Mouse (Mus musculus): ENCODE data around the gene A4gnt. TPM values are rescaled to one million over a fixed set of nuclear protein-coding genes. Genes with fewer than 3 reads are reported as not detected.

The A4gnt gene
- polyA plus RNA-seq, 1 experiment from 2014 or later, result not detected

Other genes starting within 250 kb of the A4gnt start
- gene Mras, start 175.1 kb upstream of the A4gnt start, polyA plus RNA-seq (2014; fragmentation: Nextera tagmentation; extraction: Ambion mirVana), result 43.4 and 57.9 TPM in 2 replicates
- gene Nme9, start 161.0 kb upstream of the A4gnt start, polyA plus RNA-seq (2014; fragmentation: Nextera tagmentation; extraction: Ambion mirVana), result not detected in 2 replicates
- 86.4 and 88.8 TPM in 2 replicates for gene Armc8, start 43.6 kb upstream of the A4gnt start, polyA plus RNA-seq (2014; fragmentation: Nextera tagmentation; extraction: Ambion mirVana)
- gene Dbr1, start 36.7 kb upstream of the A4gnt start, polyA plus RNA-seq (2014; fragmentation: Nextera tagmentation; extraction: Ambion mirVana), result 22.8 and 23.4 TPM in 2 replicates
- gene Dzip1l, start 17.0 kb downstream of the A4gnt start, polyA plus RNA-seq (2014; fragmentation: Nextera tagmentation; extraction: Ambion mirVana), result 8.2 and 9.0 TPM in 2 replicates
- not detected in 2 replicates for gene Cldn18, start 104.8 kb downstream of the A4gnt start, polyA plus RNA-seq (2014; fragmentation: Nextera tagmentation; extraction: Ambion mirVana)

Data from neural tube, embryonic 14.5 days (tissue).